Mouse (Mus musculus) gastrocnemius, postnatal 14 days (tissue): Measurements from ENCODE around the gene Spef1. TPM values are rescaled to one million over a fixed set of nuclear protein-coding genes. Genes with fewer than 3 reads are reported as not detected.

Experiments used
- DNase-seq: peaks from one replicate; pipeline ENCODE4 v3.0.0; 2021; ENCODE audit warnings: mixed read lengths
- intact Hi-C: fragments of 180-260 bp; cut with DNase I; formaldehyde crosslinking; loops from one replicate; pipeline ENCODE4 v1.15.1; 2025; ENCODE audit warnings: low total_unique reads
- total RNA-seq, 2 experiments: library from RNA; stranded (reverse); gene quantifications; 2 replicates each; pipeline ENCODE4 v1.2.3; 2021

Gene Spef1
- total RNA-seq, 2 experiments from 2014 or later = 2.5 to 2.9 TPM

GRCm38 (mm10) chr2:131132111-131132888 lies 54.8 kb downstream of the Spef1 start:
- intact Hi-C loops = no loop called here
- DNase-seq = no peak

GRCm38 (mm10) chr2:131130849-131131248 lies 56.2 kb downstream of the Spef1 start:
- intact Hi-C loops = no loop called here
- DNase-seq = no peak

- intact Hi-C loops = no loop called here
- DNase-seq = no peak
Measured at GRCm38 (mm10) chr2:131129836-131130235, 57.2 kb downstream of the Spef1 start.

GRCm38 (mm10) chr2:131128636-131129157 lies 58.4 kb downstream of the Spef1 start:
- DNase-seq = no peak
- intact Hi-C loops = no loop called here

GRCm38 (mm10) chr2:131128211-131128610 lies 58.9 kb downstream of the Spef1 start:
- no peak for DNase-seq
- intact Hi-C loops = no loop called here

DNA sequence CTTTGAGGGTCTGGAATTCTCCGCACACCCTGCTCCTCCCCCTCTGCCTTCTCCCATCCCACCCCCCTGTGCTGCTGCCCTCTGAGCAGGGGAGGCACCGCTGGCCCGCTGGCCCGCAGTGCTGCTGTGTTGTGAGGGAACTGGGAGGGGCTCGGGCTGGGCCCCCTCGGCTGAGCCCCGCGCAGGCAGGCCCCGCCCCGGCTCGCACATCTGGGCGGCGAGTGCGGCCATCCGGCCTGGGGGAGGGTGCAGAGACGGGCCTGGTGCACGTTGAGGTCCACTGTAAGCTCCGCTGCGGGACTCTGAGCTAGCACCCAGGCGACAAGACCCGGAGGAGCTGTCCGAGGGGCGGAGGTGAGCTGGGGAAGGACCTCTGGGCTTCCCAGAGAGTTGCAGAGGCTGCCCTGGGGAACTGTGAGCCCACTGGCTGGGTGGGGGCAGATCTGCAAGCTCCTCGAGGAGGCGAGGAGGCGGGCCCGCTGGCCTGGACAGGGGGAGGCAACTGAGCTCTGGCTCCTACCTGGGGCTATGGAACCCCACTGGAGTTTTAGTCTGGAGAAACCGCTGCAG lies 59.8 kb downstream of the Spef1 start, which contains the start of gene Hspa12b:
TSS of gene Hspa12b (plus strand) at position 120 of the 570 bp plus-strand sequence.
- DNase-seq = peak; percentile 78

GRCm38 (mm10) chr2:131125964-131126815 lies 60.9 kb downstream of the Spef1 start:
- intact Hi-C loops = no loop called here
- DNase-seq = no peak

More for the DNA sequence above, 59.8 kb downstream of the Spef1 start, which contains the start of gene Hspa12b:
- intact Hi-C loops = no loop called here

- DNase-seq = no peak
- intact Hi-C loops = no loop called here
Measured at GRCm38 (mm10) chr2:131125157-131125963, 61.7 kb downstream of the Spef1 start.

DNA sequence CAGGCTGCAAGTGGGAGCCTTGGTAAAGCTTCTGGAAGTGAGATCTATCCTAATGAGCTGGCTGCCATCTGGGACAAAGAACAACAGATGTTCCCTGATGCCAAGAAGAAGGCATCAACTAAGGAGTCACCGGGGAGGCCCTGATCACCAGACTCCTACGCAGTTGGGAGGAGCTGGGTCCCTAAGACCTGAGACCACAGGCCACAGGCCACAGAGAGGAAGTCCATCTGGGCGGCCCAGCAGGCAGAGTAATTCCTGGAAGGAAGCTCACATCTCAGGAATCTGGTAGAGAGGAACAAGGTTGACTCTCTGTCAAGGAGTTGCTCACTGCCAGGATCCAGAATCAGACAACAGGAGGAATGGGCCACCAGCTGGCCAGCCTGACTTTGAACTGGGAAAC lies 62.9 kb downstream of the Spef1 start:
- intact Hi-C loops = no loop called here
- no peak for DNase-seq

Other genes starting within 250 kb of the Spef1 start
- gene Gfra4, start 144.2 kb downstream of the Spef1 start, total RNA-seq = 1 to 10 TPM; 3.8 to 5.1 TPM
- 1 to 10 TPM; 2.5 to 3.9 TPM for gene Adam33, start 123.5 kb downstream of the Spef1 start, total RNA-seq
- under 1 TPM; 0.78 to 0.90 TPM for gene Siglec1, start 100.5 kb downstream of the Spef1 start, total RNA-seq
- gene Hspa12b, start 60.0 kb downstream of the Spef1 start, total RNA-seq = 10 to 100 TPM; 14.5 to 18.3 TPM
- gene Gm11037, start 53.8 kb downstream of the Spef1 start, total RNA-seq = not detected
- gene 1700037H04Rik, start 27.2 kb downstream of the Spef1 start, total RNA-seq = 1 to 10 TPM; 5.8 to 6.2 TPM
- 10 to 100 TPM; 49.6 to 50.8 TPM for gene Cenpb, start 7.2 kb downstream of the Spef1 start, total RNA-seq
- gene Cdc25b, start 333 bp downstream of the Spef1 start, total RNA-seq = 1 to 10 TPM; 4.7 to 5.4 TPM
- gene Ap5s1, start 19.8 kb upstream of the Spef1 start, total RNA-seq = 10 to 100 TPM; 14.9 to 17.4 TPM
- gene Mavs, start 46.8 kb upstream of the Spef1 start, total RNA-seq = 10 to 100 TPM; 32.4 to 33.3 TPM
- gene Pank2, start 75.2 kb upstream of the Spef1 start, total RNA-seq = 10 to 100 TPM; 21.9 to 22.8 TPM
- 1 to 10 TPM; 1.5 to 2.4 TPM for gene Rnf24, start 165.6 kb upstream of the Spef1 start, total RNA-seq